Mouse (Mus musculus): ENCODE data around the gene Col17a1. TPM values are rescaled to one million over a fixed set of nuclear protein-coding genes. Genes with fewer than 3 reads are reported as not detected.

The Col17a1 gene
- polyA plus RNA-seq (2012) = not detected in 2 replicates

GRCm38 (mm10) chr19:47691994-47692393 lies at the start of gene Col17a1:
Col17a1 (minus strand) TSS chr19:47692094.
- TF ChIP-seq GATA1 (IDR thresholded peaks at IDR 0.05; ENCODE audit: low read length) = no peak

GRCm38 (mm10) chr19:47731931-47732330 lies 40.0 kb upstream of the Col17a1 start:
- no peak for TF ChIP-seq GATA1 (IDR thresholded peaks at IDR 0.05; ENCODE audit: low read length)

GRCm38 (mm10) chr19:47731071-47731881 lies 39.4 kb upstream of the Col17a1 start, which contains the start of gene Sfr1:
Sfr1 (plus strand) TSS chr19:47731682.
- TF ChIP-seq GATA1 (IDR thresholded peaks at IDR 0.05; ENCODE audit: low read length) = no peak

GRCm38 (mm10) chr19:47730691-47731070 lies 38.8 kb upstream of the Col17a1 start:
- no peak for TF ChIP-seq GATA1 (IDR thresholded peaks at IDR 0.05; ENCODE audit: low read length)

GRCm38 (mm10) chr19:47725643-47726140 lies 33.8 kb upstream of the Col17a1 start:
- TF ChIP-seq GATA1 (IDR thresholded peaks at IDR 0.05; ENCODE audit: low read length) = no peak

GRCm38 (mm10) chr19:47724903-47725302 lies 33.0 kb upstream of the Col17a1 start:
- TF ChIP-seq GATA1 (IDR thresholded peaks at IDR 0.05; ENCODE audit: low read length) = no peak

- no peak for TF ChIP-seq GATA1 (IDR thresholded peaks at IDR 0.05; ENCODE audit: low read length)
These were observed 30.6 kb upstream of the Col17a1 start for GRCm38 (mm10) chr19:47722471-47722870.

GRCm38 (mm10) chr19:47719147-47719546 lies 27.3 kb upstream of the Col17a1 start:
- no peak for TF ChIP-seq GATA1 (IDR thresholded peaks at IDR 0.05; ENCODE audit: low read length)

GRCm38 (mm10) chr19:47716144-47716543 lies 24.2 kb upstream of the Col17a1 start:
- no peak for TF ChIP-seq GATA1 (IDR thresholded peaks at IDR 0.05; ENCODE audit: low read length)

- no peak for TF ChIP-seq GATA1 (IDR thresholded peaks at IDR 0.05; ENCODE audit: low read length)
These were observed 21.6 kb upstream of the Col17a1 start for GRCm38 (mm10) chr19:47713457-47713856.

- TF ChIP-seq GATA1 (IDR thresholded peaks at IDR 0.05; ENCODE audit: low read length) = no peak
These were observed 18.5 kb upstream of the Col17a1 start for GRCm38 (mm10) chr19:47710376-47710775.

- TF ChIP-seq GATA1 (IDR thresholded peaks at IDR 0.05; ENCODE audit: low read length) = no peak
These were observed 13.9 kb upstream of the Col17a1 start for GRCm38 (mm10) chr19:47705772-47706309.

- no peak for TF ChIP-seq GATA1 (IDR thresholded peaks at IDR 0.05; ENCODE audit: low read length)
These were observed 13.3 kb upstream of the Col17a1 start for GRCm38 (mm10) chr19:47705080-47705771.

GRCm38 (mm10) chr19:47700509-47700908 lies 8.6 kb upstream of the Col17a1 start:
- no peak for TF ChIP-seq GATA1 (IDR thresholded peaks at IDR 0.05; ENCODE audit: low read length)

GRCm38 (mm10) chr19:47699743-47700142 lies 7.8 kb upstream of the Col17a1 start:
- TF ChIP-seq GATA1 (IDR thresholded peaks at IDR 0.05; ENCODE audit: low read length) = no peak

- no peak for TF ChIP-seq GATA1 (IDR thresholded peaks at IDR 0.05; ENCODE audit: low read length)
These were observed 6.4 kb upstream of the Col17a1 start for GRCm38 (mm10) chr19:47698266-47698665.
